Mouse (Mus musculus) heart, embryonic 15.5 days (tissue): ENCODE measurements around the gene Lrrc52. TPM values are rescaled to one million over a fixed set of nuclear protein-coding genes. Genes with fewer than 3 reads are reported as not detected.

Experiments
- polyA plus RNA-seq: library from polyadenylated mRNA; unstranded; fragments of >200 nt; fragmentation: Nextera tagmentation; extraction: Ambion mirVana; gene quantifications from 2 replicates; pipeline ENCODE4 v1.2.1, GENCODE M21; 2015

The Lrrc52 gene
- polyA plus RNA-seq, 1 experiment from 2014 or later, result 0.31 TPM

Other genes starting within 250 kb of the Lrrc52 start
- gene Uck2, start 181.5 kb downstream of the Lrrc52 start, polyA plus RNA-seq, result 42.3 and 57.7 TPM in 2 replicates
- 77.2 and 81.9 TPM in 2 replicates for gene Tmco1, start 158.4 kb downstream of the Lrrc52 start, polyA plus RNA-seq
- gene Aldh9a1, start 116.8 kb downstream of the Lrrc52 start, polyA plus RNA-seq, result 25.3 and 35.4 TPM in 2 replicates
- gene Mgst3, start 72.9 kb downstream of the Lrrc52 start, polyA plus RNA-seq, result 145 and 154 TPM in 2 replicates
- 0.93 and 1.3 TPM in 2 replicates for gene Rxrg, start 131.6 kb upstream of the Lrrc52 start, polyA plus RNA-seq
- gene Lmx1a, start 222.5 kb upstream of the Lrrc52 start, polyA plus RNA-seq, result 0.04 and 0.13 TPM in 2 replicates